Mouse (Mus musculus): ENCODE data around the gene Fggy.
A peak's percentile ranks its signal among the peaks of the same experiment; 100 is the strongest.

Fggy gene

DNA sequence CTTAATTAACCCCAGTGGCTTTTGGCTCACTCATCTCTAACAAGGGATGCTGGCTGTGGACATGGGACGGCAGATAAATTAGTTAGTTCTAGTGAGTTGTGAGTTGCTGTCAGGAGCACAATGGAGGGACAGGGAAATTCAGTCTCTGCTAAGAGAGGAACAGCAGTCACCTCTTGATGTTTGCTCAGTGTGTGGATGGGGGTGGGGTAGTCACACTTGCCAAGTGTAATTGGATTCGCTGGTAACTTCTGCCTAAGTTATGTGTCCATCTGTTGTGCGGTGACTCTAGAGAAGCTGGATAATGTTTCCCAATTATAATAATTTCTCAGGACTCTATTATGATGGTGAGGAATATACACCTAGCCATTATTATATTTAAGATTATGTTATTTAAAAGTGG is 107.0 kb downstream of the Fggy start:
- no peak for DNase-seq (ENCODE audit: low spot score)

GRCm38 (mm10) chr4:95666284-95666889 is 109.1 kb downstream of the Fggy start:
- DNase-seq (ENCODE audit: low spot score): no peak

- DNase-seq (ENCODE audit: low spot score): no peak
Measured at GRCm38 (mm10) chr4:95666896-95667295, 109.6 kb downstream of the Fggy start.

- DNase-seq (ENCODE audit: low spot score): no peak
Measured at GRCm38 (mm10) chr4:95667595-95667994, 110.3 kb downstream of the Fggy start.

- no peak for DNase-seq (ENCODE audit: low spot score)
Measured at GRCm38 (mm10) chr4:95668543-95668942, 111.2 kb downstream of the Fggy start.

DNA sequence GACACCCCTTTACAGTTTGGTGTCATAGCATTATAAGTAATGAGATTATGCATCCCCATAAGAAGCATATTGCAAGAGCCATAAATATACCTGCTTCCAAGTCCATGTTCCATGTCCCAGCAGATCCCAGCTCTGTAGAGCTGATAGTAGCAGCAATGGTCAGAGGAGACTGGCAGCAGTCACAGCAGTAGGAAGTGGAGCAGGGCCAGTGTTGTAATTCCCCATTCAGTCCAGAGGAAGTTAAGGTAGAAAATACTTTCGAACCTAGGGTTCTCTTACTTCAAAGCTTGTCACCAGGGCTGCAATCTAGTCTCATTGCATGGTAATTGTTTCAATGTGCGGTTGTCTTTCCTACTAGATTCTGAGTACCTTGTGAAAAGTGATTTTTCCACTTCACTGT is 112.0 kb downstream of the Fggy start:
- DNase-seq (ENCODE audit: low spot score): no peak

GRCm38 (mm10) chr4:95670559-95670958 is 113.3 kb downstream of the Fggy start:
- DNase-seq (ENCODE audit: low spot score): no peak

DNA sequence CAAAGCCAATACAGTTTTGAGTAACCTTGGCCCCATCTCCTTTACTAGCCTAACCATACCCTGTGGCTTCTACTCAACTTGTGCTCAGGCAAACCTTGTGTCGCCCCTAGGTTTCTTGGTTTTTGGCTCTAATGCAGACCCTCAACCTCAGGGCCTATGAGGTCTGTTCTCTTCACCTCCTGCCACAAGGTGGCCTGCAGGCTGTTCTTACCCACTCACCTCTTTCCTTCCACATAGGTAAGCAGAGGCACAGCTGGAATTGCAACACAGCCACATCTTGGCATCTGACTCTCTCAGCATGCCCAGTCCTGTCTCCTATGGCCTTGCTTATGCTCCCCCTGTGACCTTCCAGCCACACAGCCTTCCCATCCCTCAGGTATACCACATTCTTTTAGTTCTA is 114.7 kb downstream of the Fggy start:
- DNase-seq (ENCODE audit: low spot score): no peak

GRCm38 (mm10) chr4:95676390-95676789 is 119.1 kb downstream of the Fggy start:
- no peak for DNase-seq (ENCODE audit: low spot score)

DNA sequence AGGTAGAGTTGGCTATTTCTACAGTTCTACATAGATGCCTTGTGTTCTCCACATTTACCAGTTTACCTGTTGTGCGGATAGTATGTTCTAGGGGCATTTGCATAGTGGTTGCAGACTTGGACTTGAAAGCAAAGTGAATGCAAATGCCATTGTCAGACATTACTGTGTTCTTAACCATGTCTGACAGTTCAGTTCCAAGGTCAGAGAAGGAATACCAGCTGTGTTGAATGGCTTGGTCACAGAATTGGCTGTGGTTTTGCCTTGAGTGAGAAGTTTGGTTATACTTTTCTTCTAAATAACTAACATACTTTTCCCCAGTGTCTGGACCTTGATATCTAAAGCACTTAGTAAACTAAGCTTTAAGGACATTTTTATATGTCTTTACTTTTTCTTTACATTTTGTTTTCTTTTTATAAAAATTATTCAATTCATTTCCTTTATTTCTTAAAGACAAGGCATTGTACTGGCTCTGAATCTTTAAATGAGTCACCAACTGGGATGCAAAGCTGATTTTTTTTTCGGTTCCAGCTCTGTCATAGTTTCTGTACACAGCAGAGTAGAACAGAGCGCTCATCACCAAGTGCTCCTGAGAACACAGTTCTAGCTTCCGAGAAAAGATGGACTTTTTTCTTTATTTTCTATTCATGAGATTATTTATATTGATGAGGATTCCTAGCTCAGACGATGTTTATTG is 123.6 kb downstream of the Fggy start:
- DNase-seq (ENCODE audit: low spot score): no peak

DNA sequence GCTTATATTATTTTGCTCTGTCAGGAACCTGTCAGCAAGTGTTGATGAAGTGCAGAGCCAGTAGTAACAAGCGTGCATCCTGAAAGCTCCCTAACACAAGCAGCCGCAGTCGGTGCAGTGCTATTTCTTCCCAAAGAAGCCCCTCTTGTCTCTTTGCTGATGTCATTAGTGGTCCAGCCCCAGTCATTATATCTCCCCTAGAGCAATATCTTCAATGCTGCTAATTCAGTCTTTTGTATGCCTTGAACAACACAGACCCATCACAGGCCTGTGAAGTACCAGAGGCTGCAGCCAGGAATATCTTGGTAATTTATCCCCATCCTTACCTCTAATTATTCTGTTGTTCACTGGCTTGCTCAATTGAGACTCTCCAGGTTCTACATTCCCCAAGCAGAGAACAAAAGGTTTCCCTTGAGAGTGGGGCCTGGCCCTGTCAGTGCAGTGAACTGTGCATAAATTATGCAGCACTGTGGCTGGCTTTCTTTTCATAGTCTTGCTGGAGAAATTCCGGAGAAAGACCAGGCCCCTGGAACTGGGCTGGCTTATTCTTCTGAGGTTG is 127.3 kb downstream of the Fggy start:
- DNase-seq (ENCODE audit: low spot score): peak; percentile 3

- no peak for DNase-seq (ENCODE audit: low spot score)
Measured at GRCm38 (mm10) chr4:95686775-95687174, 129.5 kb downstream of the Fggy start.

DNA sequence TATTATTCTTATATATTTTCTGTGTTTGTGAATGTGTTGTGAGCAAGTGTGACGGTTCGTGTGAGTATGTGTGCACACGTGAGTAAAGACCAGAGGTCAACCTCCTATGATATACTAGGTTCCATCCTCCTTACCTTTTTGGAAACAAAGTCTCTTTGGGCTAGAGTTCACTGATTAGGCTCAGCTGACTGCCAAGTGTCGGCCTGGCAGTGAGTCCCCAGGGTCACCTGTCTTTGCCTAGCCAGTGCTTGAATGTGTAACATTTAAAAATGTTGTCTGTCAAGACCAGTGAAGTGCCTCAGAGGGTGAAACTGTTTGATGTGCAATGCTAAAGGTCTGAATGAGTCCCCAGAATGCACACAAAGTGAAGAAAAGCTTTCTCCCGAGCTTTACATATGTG is 130.0 kb downstream of the Fggy start:
- no peak for DNase-seq (ENCODE audit: low spot score)

DNA sequence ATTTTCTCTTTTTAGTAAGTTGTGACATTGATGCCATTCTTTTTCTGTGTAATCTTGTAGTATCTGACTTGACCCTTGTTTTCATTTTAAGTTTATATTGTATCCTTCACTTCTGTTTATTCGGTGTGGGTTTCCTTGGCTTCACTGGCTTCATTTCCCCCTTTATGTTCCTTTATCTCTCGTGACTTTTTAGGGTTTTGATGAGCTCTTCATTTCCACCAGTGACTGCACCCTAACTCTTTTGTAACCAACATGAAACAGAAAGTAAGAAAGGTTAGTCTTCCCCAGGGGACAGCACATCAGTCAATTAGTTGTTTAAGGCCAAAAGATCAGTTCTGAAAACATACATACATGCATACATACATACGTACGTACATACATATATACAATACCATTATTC is 130.9 kb downstream of the Fggy start:
- DNase-seq (ENCODE audit: low spot score): no peak

DNA sequence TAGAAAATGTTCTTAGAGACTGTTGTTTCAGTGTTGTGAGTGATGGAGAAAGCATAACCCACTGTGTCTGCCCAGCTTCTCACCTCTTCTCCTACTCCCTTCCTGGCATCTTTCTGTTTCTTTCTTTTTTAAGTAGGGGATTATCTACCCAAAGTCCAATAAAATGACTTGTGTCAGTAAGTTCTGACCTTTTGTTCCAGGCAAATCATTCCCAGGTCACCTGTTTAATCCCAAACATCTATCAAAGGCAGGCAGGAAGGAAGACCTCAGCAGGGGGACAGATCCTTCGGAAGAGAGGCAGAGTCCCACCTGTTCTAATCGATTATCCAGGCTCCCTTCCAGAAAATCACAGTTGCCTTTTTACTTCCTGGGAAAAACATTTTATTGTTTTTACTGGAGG is 143.1 kb downstream of the Fggy start:
- DNase-seq (ENCODE audit: low spot score): no peak

- no peak for DNase-seq (ENCODE audit: low spot score)
Measured at GRCm38 (mm10) chr4:95707941-95708897, 150.9 kb downstream of the Fggy start.

- DNase-seq (ENCODE audit: low spot score): no peak
Measured at GRCm38 (mm10) chr4:95709750-95710149, 152.4 kb downstream of the Fggy start.

DNA sequence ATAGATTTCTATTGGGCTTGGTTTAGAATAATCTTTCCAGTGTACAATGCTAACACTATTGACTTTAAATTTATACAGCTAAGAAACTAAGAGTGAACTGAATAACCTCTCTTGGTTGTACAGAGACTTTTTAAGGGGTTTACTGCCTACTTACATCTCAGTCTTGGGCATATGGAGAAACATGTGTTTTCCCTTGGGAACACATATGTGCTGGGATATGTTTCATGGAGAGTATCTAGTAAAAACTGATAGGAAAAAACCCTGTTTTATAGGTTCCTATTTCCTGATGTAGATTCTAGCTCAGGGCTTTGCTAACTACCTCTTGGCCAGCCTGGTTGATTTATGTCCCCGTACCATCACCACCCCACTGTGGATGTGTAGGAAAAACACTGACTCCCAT is 155.5 kb downstream of the Fggy start:
- DNase-seq (ENCODE audit: low spot score): no peak

DNA sequence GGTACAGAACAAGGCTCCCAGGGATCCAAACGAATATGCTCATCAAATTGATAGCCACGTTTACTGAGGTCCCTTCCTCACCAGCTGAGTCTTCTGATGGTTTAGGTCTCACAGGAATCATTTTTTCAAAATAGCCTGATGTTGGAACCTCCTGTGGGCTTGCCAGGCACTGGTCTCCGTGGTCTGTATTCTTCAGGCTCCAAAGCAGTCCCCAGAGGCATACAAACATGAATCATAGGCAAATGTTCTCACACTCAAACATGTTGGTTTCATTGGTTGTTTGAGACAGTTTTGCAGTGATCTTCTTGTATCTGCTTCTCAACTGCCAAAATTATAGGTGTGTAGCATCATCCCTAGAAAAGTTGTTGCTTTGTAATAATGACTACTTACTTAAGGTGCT is 156.0 kb downstream of the Fggy start:
- no peak for DNase-seq (ENCODE audit: low spot score)

DNA sequence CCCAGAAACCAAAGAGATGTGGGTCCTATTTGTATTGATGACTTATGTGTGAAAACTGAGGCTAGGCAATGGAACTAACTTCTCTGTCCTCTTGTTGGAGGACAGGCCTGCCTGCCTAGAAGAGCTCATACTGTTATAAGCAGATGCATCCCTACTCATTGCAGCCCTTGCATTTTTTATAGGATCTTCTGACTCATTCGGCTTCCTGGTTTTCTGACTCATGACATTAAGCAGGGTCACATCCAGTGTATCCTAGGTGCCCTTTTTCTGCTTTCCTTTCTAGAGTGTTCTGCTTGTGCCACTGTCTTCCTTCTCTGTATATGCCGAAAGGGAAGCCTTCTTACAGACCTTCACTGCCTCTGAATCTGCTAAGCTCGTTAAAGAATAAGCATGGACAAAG is 158.8 kb downstream of the Fggy start:
- DNase-seq (ENCODE audit: low spot score): no peak

DNA sequence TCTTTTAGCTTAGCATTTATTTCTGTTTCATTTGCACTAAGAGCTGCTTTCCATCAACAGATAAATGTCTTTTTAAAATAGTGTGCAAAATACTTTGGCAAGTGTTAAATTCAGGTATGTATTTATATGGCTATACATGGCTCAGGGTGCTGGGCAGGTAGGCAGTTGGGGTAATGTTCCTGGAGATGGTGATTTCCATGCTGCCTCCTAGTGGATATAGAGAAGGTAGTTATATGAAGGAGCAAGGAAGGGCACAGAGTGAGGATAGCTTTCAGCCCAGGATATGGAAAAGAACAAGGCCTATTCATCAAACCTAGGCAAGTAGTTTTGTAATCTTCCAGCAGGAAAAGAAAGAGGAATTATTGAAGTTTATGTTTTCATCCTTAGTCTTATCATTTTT is 166.3 kb downstream of the Fggy start:
- DNase-seq (ENCODE audit: low spot score): no peak

- DNase-seq (ENCODE audit: low spot score): no peak
Measured at GRCm38 (mm10) chr4:95726361-95726760, 169.1 kb downstream of the Fggy start.

Data from ovary, adult 18-20 months (tissue).